Mouse (Mus musculus): Measurements from ENCODE around the gene Tm7sf2. TPM values are rescaled to one million over a fixed set of nuclear protein-coding genes. Genes with fewer than 3 reads are reported as not detected.

Gene Tm7sf2
- polyA plus RNA-seq, 1 experiment from 2014 or later = 26.3 TPM

- 33% methylated on average over 5 of the region's 5 CpGs for WGBS
- no peaks in the 10 kb centered on the region; the same call in none of the 2 replicates for H3K36me3 ChIP-seq (replicated peaks; ENCODE audit: control insufficient read depth, insufficient read depth, low read depth, low read length)
- H3K27me3 ChIP-seq (ENCODE audit: control insufficient read depth, insufficient read depth, low read length) = no peaks in the 10 kb centered on the region
- H3K9me3 ChIP-seq (replicated peaks; ENCODE audit: control insufficient read depth, low read length) = no peaks in the 10 kb centered on the region
- H3K4me2 ChIP-seq (ENCODE audit: low read depth, low read length) = peak overlapping the region; percentile 86
- no peak for ATAC-seq (replicated peaks; ENCODE audit: insufficient number of reproducible peaks, low FRiP score, low TSS enrichment, low read depth)
- peaks cover 8% of the 10 kb centered on the region for H3K4me1 ChIP-seq (ENCODE audit: control insufficient read depth, insufficient read depth, low read length)
- H3K9ac ChIP-seq (replicated peaks; ENCODE audit: low read length) = peak overlapping the region; percentile 61
- H3K4me3 ChIP-seq (ENCODE audit: low read depth, low read length) = peak overlapping the region; percentile 47
- no peak for DNase-seq (ENCODE audit: low spot score)
- H3K27ac ChIP-seq (replicated peaks; ENCODE audit: low read depth, low read length) = no peak overlapping the region
Measured at GRCm38 (mm10) chr19:6066571-6066970, 1.6 kb downstream of the Tm7sf2 start.

- Histone ChIP-seq H3K27ac (replicated peaks; ENCODE audit: low read depth, low read length) (no peak overlapping the region), H3K27me3 (ENCODE audit: control insufficient read depth, insufficient read depth, low read length) (no peaks in the 10 kb centered on the region), H3K4me3 (ENCODE audit: low read depth, low read length) (no peak overlapping the region), H3K4me2 (ENCODE audit: low read depth, low read length) (no peak overlapping the region), H3K9me3 (replicated peaks; ENCODE audit: control insufficient read depth, low read length) (no peaks in the 10 kb centered on the region), H3K36me3 (replicated peaks; ENCODE audit: control insufficient read depth, insufficient read depth, low read depth, low read length) (no peaks in the 10 kb centered on the region; the same call in 1 of the 2 replicates), H3K4me1 (ENCODE audit: control insufficient read depth, insufficient read depth, low read length) (peaks cover 8% of the 10 kb centered on the region), H3K9ac (replicated peaks; ENCODE audit: low read length) (no peak overlapping the region)
- 94% methylated on average over 6 of the region's 6 CpGs for WGBS
- DNase-seq (ENCODE audit: low spot score) = no peak
- ATAC-seq (replicated peaks; ENCODE audit: insufficient number of reproducible peaks, low FRiP score, low TSS enrichment, low read depth) = no peak
Measured at GRCm38 (mm10) chr19:6063081-6063480, 5.1 kb downstream of the Tm7sf2 start.

GRCm38 (mm10) chr19:6062418-6062817 is 5.8 kb downstream of the Tm7sf2 start:
- H3K27me3 ChIP-seq (ENCODE audit: control insufficient read depth, insufficient read depth, low read length) = no peaks in the 10 kb centered on the region
- peaks cover 8% of the 10 kb centered on the region for H3K4me1 ChIP-seq (ENCODE audit: control insufficient read depth, insufficient read depth, low read length)
- peak overlapping the region; percentile 95 for H3K4me2 ChIP-seq (ENCODE audit: low read depth, low read length)
- WGBS = 69% methylated on average over 5 of the region's 5 CpGs
- peak overlapping the region; percentile 89 for H3K4me3 ChIP-seq (ENCODE audit: low read depth, low read length)
- peak overlapping the region; percentile 92 for H3K9ac ChIP-seq (replicated peaks; ENCODE audit: low read length)
- no peaks in the 10 kb centered on the region; the same call in 1 of the 2 replicates for H3K36me3 ChIP-seq (replicated peaks; ENCODE audit: control insufficient read depth, insufficient read depth, low read depth, low read length)
- no peak for ATAC-seq (replicated peaks; ENCODE audit: insufficient number of reproducible peaks, low FRiP score, low TSS enrichment, low read depth)
- no peaks in the 10 kb centered on the region for H3K9me3 ChIP-seq (replicated peaks; ENCODE audit: control insufficient read depth, low read length)
- no peak for DNase-seq (ENCODE audit: low spot score)
- H3K27ac ChIP-seq (replicated peaks; ENCODE audit: low read depth, low read length) = no peak overlapping the region

- peak overlapping the region; percentile 89 for H3K4me3 ChIP-seq (ENCODE audit: low read depth, low read length)
- H3K27me3 ChIP-seq (ENCODE audit: control insufficient read depth, insufficient read depth, low read length) = no peaks in the 10 kb centered on the region
- H3K36me3 ChIP-seq (replicated peaks; ENCODE audit: control insufficient read depth, insufficient read depth, low read depth, low read length) = no peaks in the 10 kb centered on the region; the same call in 1 of the 2 replicates
- no peaks in the 10 kb centered on the region for H3K9me3 ChIP-seq (replicated peaks; ENCODE audit: control insufficient read depth, low read length)
- H3K4me2 ChIP-seq (ENCODE audit: low read depth, low read length) = peak overlapping the region; percentile 95
- DNase-seq (ENCODE audit: low spot score) = peak; percentile 39
- H3K27ac ChIP-seq (replicated peaks; ENCODE audit: low read depth, low read length) = peak overlapping the region; percentile 93
- no peak for ATAC-seq (replicated peaks; ENCODE audit: insufficient number of reproducible peaks, low FRiP score, low TSS enrichment, low read depth)
- H3K4me1 ChIP-seq (ENCODE audit: control insufficient read depth, insufficient read depth, low read length) = peaks cover 7% of the 10 kb centered on the region
- WGBS = 2% methylated on average over 44 of the region's 44 CpGs
- H3K9ac ChIP-seq (replicated peaks; ENCODE audit: low read length) = peak overlapping the region; percentile 92
Measured at GRCm38 (mm10) chr19:6061641-6062302, 6.4 kb downstream of the Tm7sf2 start.

- peak within 1 kb of the TSS; percentile 92 for H3K9ac ChIP-seq (replicated peaks; ENCODE audit: low read length)
- H3K4me2 ChIP-seq (ENCODE audit: low read depth, low read length) = peak within 1 kb of the TSS; percentile 95
- H3K27ac ChIP-seq (replicated peaks; ENCODE audit: low read depth, low read length) = peak within 1 kb of the TSS; percentile 93
- under 1% methylated on average over 58 of the region's 58 CpGs for WGBS
- H3K9me3 ChIP-seq (replicated peaks; ENCODE audit: control insufficient read depth, low read length) = no peaks in the 10 kb centered on the region
- no peaks in the 10 kb centered on the region; the same call in 1 of the 2 replicates for H3K36me3 ChIP-seq (replicated peaks; ENCODE audit: control insufficient read depth, insufficient read depth, low read depth, low read length)
- peak; percentile 48 for ATAC-seq (replicated peaks; ENCODE audit: insufficient number of reproducible peaks, low FRiP score, low TSS enrichment, low read depth)
- no peaks in the 10 kb centered on the region for H3K27me3 ChIP-seq (ENCODE audit: control insufficient read depth, insufficient read depth, low read length)
- DNase-seq (ENCODE audit: low spot score) = peak; percentile 97
- peaks cover 6% of the 10 kb centered on the region for H3K4me1 ChIP-seq (ENCODE audit: control insufficient read depth, insufficient read depth, low read length)
- peak within 1 kb of the TSS; percentile 89 for H3K4me3 ChIP-seq (ENCODE audit: low read depth, low read length)
Measured at GRCm38 (mm10) chr19:6061021-6061533, 7.1 kb downstream of the Tm7sf2 start, which contains the start of gene Znhit2. Znhit2 (plus strand) TSS chr19:6061192.

GRCm38 (mm10) chr19:6058966-6059365 is 9.2 kb downstream of the Tm7sf2 start:
- H3K27me3 ChIP-seq (ENCODE audit: control insufficient read depth, insufficient read depth, low read length) = no peaks in the 10 kb centered on the region
- ATAC-seq (replicated peaks; ENCODE audit: insufficient number of reproducible peaks, low FRiP score, low TSS enrichment, low read depth) = no peak

GRCm38 (mm10) chr19:6058513-6058912 is 9.7 kb downstream of the Tm7sf2 start:
- ATAC-seq (replicated peaks; ENCODE audit: insufficient number of reproducible peaks, low FRiP score, low TSS enrichment, low read depth) (no peak), DNase-seq (ENCODE audit: low spot score) (no peak)
- H3K4me3 ChIP-seq (ENCODE audit: low read depth, low read length) = peak overlapping the region; percentile 86
- H3K4me2 ChIP-seq (ENCODE audit: low read depth, low read length) = peak overlapping the region; percentile 70
- H3K36me3 ChIP-seq (replicated peaks; ENCODE audit: control insufficient read depth, insufficient read depth, low read depth, low read length) = peaks cover 4% of the 10 kb centered on the region
- H3K9me3 ChIP-seq (replicated peaks; ENCODE audit: control insufficient read depth, low read length) = no peaks in the 10 kb centered on the region
- H3K27ac ChIP-seq (replicated peaks; ENCODE audit: low read depth, low read length) = no peak overlapping the region
- H3K4me1 ChIP-seq (ENCODE audit: control insufficient read depth, insufficient read depth, low read length) = peaks cover 6% of the 10 kb centered on the region
- peak overlapping the region; percentile 87 for H3K9ac ChIP-seq (replicated peaks; ENCODE audit: low read length)
- no peaks in the 10 kb centered on the region for H3K27me3 ChIP-seq (ENCODE audit: control insufficient read depth, insufficient read depth, low read length)
- WGBS = 38% methylated on average over 5 of the region's 5 CpGs

More at GRCm38 (mm10) chr19:6058966-6059365, 9.2 kb downstream of the Tm7sf2 start:
- Histone ChIP-seq H3K27ac (replicated peaks; ENCODE audit: low read depth, low read length) (no peak overlapping the region), H3K4me3 (ENCODE audit: low read depth, low read length) (peak overlapping the region; percentile 86), H3K4me1 (ENCODE audit: control insufficient read depth, insufficient read depth, low read length) (peaks cover 6% of the 10 kb centered on the region), H3K36me3 (replicated peaks; ENCODE audit: control insufficient read depth, insufficient read depth, low read depth, low read length) (no peaks in the 10 kb centered on the region; the same call in none of the 2 replicates), H3K4me2 (ENCODE audit: low read depth, low read length) (peak overlapping the region; percentile 70), H3K9ac (replicated peaks; ENCODE audit: low read length) (peak overlapping the region; percentile 87; the same call in 1 of the 2 replicates), H3K9me3 (replicated peaks; ENCODE audit: control insufficient read depth, low read length) (no peaks in the 10 kb centered on the region)
- no peak for DNase-seq (ENCODE audit: low spot score)
- WGBS = 84% methylated on average over 5 of the region's 5 CpGs

Data from embryonic facial prominence, embryonic 11.5 days (tissue).